Mouse (Mus musculus): Measurements from ENCODE around the gene Fam178b. TPM values are rescaled to one million over a fixed set of nuclear protein-coding genes. Genes with fewer than 3 reads are reported as not detected.
"Not testable (repeated sequence)": the region's sequence is repeated elsewhere in the genome, so short reads cannot be mapped to it uniquely, and the experiment has no call there.

The Fam178b gene
- polyA plus RNA-seq, 1 experiment from 2014 or later, result 3.5 TPM

GRCm38 (mm10) chr1:36671260-36671659 is 11.7 kb downstream of the Fam178b start:
- H3K9ac ChIP-seq, result no peak overlapping the region
- peaks cover 4% of the 10 kb centered on the region for H3K4me1 ChIP-seq
- H3K9me3 ChIP-seq (replicated peaks), result no peaks in the 10 kb centered on the region
- no peak overlapping the region for H3K4me2 ChIP-seq (replicated peaks)
- 95% methylated on average over 10 of the region's 10 CpGs for WGBS
- H3K36me3 ChIP-seq, result no peaks in the 10 kb centered on the region
- H3K27ac ChIP-seq (replicated peaks), result no peak overlapping the region
- H3K4me3 ChIP-seq (replicated peaks), result no peak overlapping the region
- ATAC-seq (ENCODE audit: insufficient number of reproducible peaks, low FRiP score, low TSS enrichment, low read depth), result no peak
- H3K27me3 ChIP-seq, result no peaks in the 10 kb centered on the region

GRCm38 (mm10) chr1:36670256-36670655 is 12.7 kb downstream of the Fam178b start:
- ATAC-seq (ENCODE audit: insufficient number of reproducible peaks, low FRiP score, low TSS enrichment, low read depth), result no peak
- peaks cover 7% of the 10 kb centered on the region for H3K4me1 ChIP-seq
- H3K27ac ChIP-seq (replicated peaks), result no peak overlapping the region
- H3K27me3 ChIP-seq, result no peaks in the 10 kb centered on the region
- H3K4me2 ChIP-seq (replicated peaks), result no peak overlapping the region
- no peaks in the 10 kb centered on the region for H3K9me3 ChIP-seq (replicated peaks)
- no peaks in the 10 kb centered on the region for H3K36me3 ChIP-seq
- H3K4me3 ChIP-seq (replicated peaks), result no peak overlapping the region
- WGBS, result 72% methylated on average over 4 of the region's 4 CpGs
- no peak overlapping the region for H3K9ac ChIP-seq

- not testable (repeated sequence) for H3K27me3 ChIP-seq; H3K4me3 ChIP-seq (replicated peaks); H3K27ac ChIP-seq (replicated peaks); H3K9ac ChIP-seq; H3K4me2 ChIP-seq (replicated peaks); ATAC-seq (ENCODE audit: insufficient number of reproducible peaks, low FRiP score, low TSS enrichment, low read depth); H3K9me3 ChIP-seq (replicated peaks); H3K4me1 ChIP-seq; H3K36me3 ChIP-seq
- 71% methylated on average over 4 of the region's 4 CpGs for WGBS
Measured at GRCm38 (mm10) chr1:36668007-36668406, 15.0 kb downstream of the Fam178b start.

GRCm38 (mm10) chr1:36665934-36666333 is 17.0 kb downstream of the Fam178b start:
- WGBS, result 76% methylated on average over 4 of the region's 4 CpGs
- Histone ChIP-seq H3K9me3 (replicated peaks) (no peaks in the 10 kb centered on the region), H3K4me2 (replicated peaks) (no peak overlapping the region), H3K4me1 (peaks cover 5% of the 10 kb centered on the region; the same call in 1 of the 2 replicates), H3K27me3 (no peaks in the 10 kb centered on the region), H3K36me3 (no peaks in the 10 kb centered on the region), H3K9ac (no peak overlapping the region), H3K27ac (replicated peaks) (no peak overlapping the region), H3K4me3 (replicated peaks) (no peak overlapping the region)
- no peak for ATAC-seq (ENCODE audit: insufficient number of reproducible peaks, low FRiP score, low TSS enrichment, low read depth)

GRCm38 (mm10) chr1:36665165-36665723 is 17.7 kb downstream of the Fam178b start:
- peaks cover 5% of the 10 kb centered on the region; the same call in 1 of the 2 replicates for H3K4me1 ChIP-seq
- 77% methylated on average over 11 of the region's 11 CpGs for WGBS
- H3K9ac ChIP-seq, result no peak overlapping the region
- H3K27me3 ChIP-seq, result no peaks in the 10 kb centered on the region
- H3K9me3 ChIP-seq (replicated peaks), result no peaks in the 10 kb centered on the region
- ATAC-seq (ENCODE audit: insufficient number of reproducible peaks, low FRiP score, low TSS enrichment, low read depth), result no peak
- no peak overlapping the region for H3K4me2 ChIP-seq (replicated peaks)
- no peak overlapping the region for H3K4me3 ChIP-seq (replicated peaks)
- no peak overlapping the region for H3K27ac ChIP-seq (replicated peaks)
- no peaks in the 10 kb centered on the region for H3K36me3 ChIP-seq

- peaks cover 5% of the 10 kb centered on the region; the same call in 1 of the 2 replicates for H3K4me1 ChIP-seq
- no peak overlapping the region for H3K4me2 ChIP-seq (replicated peaks)
- 72% methylated on average over 4 of the region's 4 CpGs for WGBS
- H3K36me3 ChIP-seq, result no peaks in the 10 kb centered on the region
- H3K4me3 ChIP-seq (replicated peaks), result no peak overlapping the region
- no peak overlapping the region for H3K27ac ChIP-seq (replicated peaks)
- no peaks in the 10 kb centered on the region for H3K27me3 ChIP-seq
- no peaks in the 10 kb centered on the region for H3K9me3 ChIP-seq (replicated peaks)
- H3K9ac ChIP-seq, result no peak overlapping the region
- no peak for ATAC-seq (ENCODE audit: insufficient number of reproducible peaks, low FRiP score, low TSS enrichment, low read depth)
Measured at GRCm38 (mm10) chr1:36664457-36664856, 18.5 kb downstream of the Fam178b start.

GRCm38 (mm10) chr1:36658621-36659399 is 24.2 kb downstream of the Fam178b start:
- no peak for ATAC-seq (ENCODE audit: insufficient number of reproducible peaks, low FRiP score, low TSS enrichment, low read depth)

GRCm38 (mm10) chr1:36657658-36658415 is 25.1 kb downstream of the Fam178b start:
- Histone ChIP-seq H3K36me3 (no peaks in the 10 kb centered on the region), H3K9ac (no peak overlapping the region), H3K27me3 (no peaks in the 10 kb centered on the region), H3K9me3 (replicated peaks) (no peaks in the 10 kb centered on the region), H3K4me3 (replicated peaks) (no peak overlapping the region), H3K4me1 (no peaks in the 10 kb centered on the region), H3K27ac (replicated peaks) (no peak overlapping the region), H3K4me2 (replicated peaks) (no peak overlapping the region)
- no peak for ATAC-seq (ENCODE audit: insufficient number of reproducible peaks, low FRiP score, low TSS enrichment, low read depth)
- 79% methylated on average over 4 of the region's 4 CpGs for WGBS

More at GRCm38 (mm10) chr1:36658621-36659399, 24.2 kb downstream of the Fam178b start:
- Histone ChIP-seq H3K4me2 (replicated peaks) (no peak overlapping the region), H3K9ac (no peak overlapping the region), H3K4me1 (no peaks in the 10 kb centered on the region), H3K27me3 (no peaks in the 10 kb centered on the region), H3K27ac (replicated peaks) (no peak overlapping the region), H3K4me3 (replicated peaks) (no peak overlapping the region), H3K36me3 (no peaks in the 10 kb centered on the region), H3K9me3 (replicated peaks) (no peaks in the 10 kb centered on the region)
- WGBS, result 80% methylated on average over 7 of the region's 7 CpGs

- no peak for ATAC-seq (ENCODE audit: insufficient number of reproducible peaks, low FRiP score, low TSS enrichment, low read depth)
- H3K27ac ChIP-seq (replicated peaks), result no peak overlapping the region
- no peaks in the 10 kb centered on the region for H3K36me3 ChIP-seq
- no peaks in the 10 kb centered on the region for H3K27me3 ChIP-seq
- no peaks in the 10 kb centered on the region for H3K4me1 ChIP-seq
- H3K4me3 ChIP-seq (replicated peaks), result no peak overlapping the region
- 80% methylated on average over 3 of the region's 3 CpGs for WGBS
- H3K9me3 ChIP-seq (replicated peaks), result no peaks in the 10 kb centered on the region
- H3K9ac ChIP-seq, result no peak overlapping the region
- H3K4me2 ChIP-seq (replicated peaks), result no peak overlapping the region
Measured at GRCm38 (mm10) chr1:36656233-36656632, 26.8 kb downstream of the Fam178b start.

- no peak for ATAC-seq (ENCODE audit: insufficient number of reproducible peaks, low FRiP score, low TSS enrichment, low read depth)
- Histone ChIP-seq H3K9ac (no peak overlapping the region), H3K36me3 (no peaks in the 10 kb centered on the region), H3K4me1 (no peaks in the 10 kb centered on the region), H3K4me2 (replicated peaks) (no peak overlapping the region), H3K4me3 (replicated peaks) (no peak overlapping the region), H3K27ac (replicated peaks) (no peak overlapping the region), H3K27me3 (no peaks in the 10 kb centered on the region), H3K9me3 (replicated peaks) (no peaks in the 10 kb centered on the region)
- WGBS, result 87% methylated on average over 5 of the region's 5 CpGs
Measured at GRCm38 (mm10) chr1:36655039-36655438, 27.9 kb downstream of the Fam178b start.

GRCm38 (mm10) chr1:36647631-36648030 is 35.4 kb downstream of the Fam178b start:
- H3K4me3 ChIP-seq (replicated peaks), result no peak overlapping the region
- no peaks in the 10 kb centered on the region for H3K27me3 ChIP-seq
- no peaks in the 10 kb centered on the region for H3K36me3 ChIP-seq
- H3K4me2 ChIP-seq (replicated peaks), result no peak overlapping the region
- H3K9me3 ChIP-seq (replicated peaks), result no peaks in the 10 kb centered on the region
- 51% methylated on average over 5 of the region's 5 CpGs for WGBS
- H3K9ac ChIP-seq, result no peak overlapping the region
- 0 out of 2 replicates have a peak, but pooled peaks cover 6% of the 10 kb centered on the region for H3K4me1 ChIP-seq
- no peak overlapping the region for H3K27ac ChIP-seq (replicated peaks)
- ATAC-seq (ENCODE audit: insufficient number of reproducible peaks, low FRiP score, low TSS enrichment, low read depth), result no peak
